Mouse (Mus musculus): ENCODE measurements around the gene Stfa3.

GRCm38 (mm10) chr16:36467936-36468335 is 12.7 kb upstream of the Stfa3 start:
- TF ChIP-seq CTCF (IDR thresholded peaks at IDR 0.05; ENCODE audit: extremely low read depth, insufficient read length, insufficient replicate concordance, low read depth, low read length) (no peak), POLR2A (IDR thresholded peaks at IDR 0.05; ENCODE audit: low read depth, low read length) (no peak)
